Mouse (Mus musculus): ENCODE results near the gene Heg1. TPM values are rescaled to one million over a fixed set of nuclear protein-coding genes. Genes with fewer than 3 reads are reported as not detected.

Gene Heg1
- 15.7 and 16.9 TPM in 2 replicates for polyA plus RNA-seq (2015; fragmentation: Nextera tagmentation; extraction: Ambion mirVana)

DNA sequence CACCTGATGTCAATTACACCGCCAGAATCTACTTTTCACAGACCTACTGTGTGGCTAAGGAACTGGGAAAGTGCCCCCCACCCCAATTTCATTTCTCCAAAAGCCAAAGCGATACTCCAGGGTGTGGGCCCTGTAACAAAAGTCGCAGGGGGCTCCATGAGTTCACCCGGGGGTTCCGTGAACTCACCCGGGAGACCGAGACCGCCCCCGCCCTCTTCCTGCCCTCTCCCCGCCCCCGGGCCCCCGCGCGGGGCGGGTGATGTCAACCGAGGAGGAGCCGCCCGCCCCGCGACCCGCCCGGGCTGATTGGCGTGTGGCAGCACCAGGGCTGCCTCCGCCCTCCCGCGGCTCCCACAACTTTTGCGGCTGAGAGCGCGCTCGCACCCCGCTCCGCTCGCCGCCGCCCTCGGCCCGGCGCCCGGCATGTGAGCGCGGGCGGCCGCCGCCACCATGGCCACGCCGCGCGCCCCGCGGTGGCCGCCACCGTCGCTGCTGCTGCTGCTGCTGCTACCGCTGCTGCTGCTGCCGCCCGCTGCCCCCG, at the start of gene Heg1:
Heg1 (plus strand) TSS at position 209 of the 541 bp plus-strand sequence.
- H3K27me3 ChIP-seq: no peaks in the 10 kb centered on the region
- H3K9ac ChIP-seq: peak within 1 kb of the TSS; percentile 79
- no peaks in the 10 kb centered on the region for H3K36me3 ChIP-seq
- under 1% methylated on average over 46 of the region's 57 CpGs for WGBS
- peak within 1 kb of the TSS; percentile 81 for H3K27ac ChIP-seq
- peak within 1 kb of the TSS; percentile 76 for H3K4me3 ChIP-seq
- H3K9me3 ChIP-seq: no peaks in the 10 kb centered on the region
- peaks cover 33% of the 10 kb centered on the region for H3K4me1 ChIP-seq
- peak; percentile 53; the same call in 1 of the 2 replicates for ATAC-seq (ENCODE audit: insufficient number of reproducible peaks, low FRiP score, low TSS enrichment, low read depth)
- peak within 1 kb of the TSS; percentile 87 for H3K4me2 ChIP-seq

DNA sequence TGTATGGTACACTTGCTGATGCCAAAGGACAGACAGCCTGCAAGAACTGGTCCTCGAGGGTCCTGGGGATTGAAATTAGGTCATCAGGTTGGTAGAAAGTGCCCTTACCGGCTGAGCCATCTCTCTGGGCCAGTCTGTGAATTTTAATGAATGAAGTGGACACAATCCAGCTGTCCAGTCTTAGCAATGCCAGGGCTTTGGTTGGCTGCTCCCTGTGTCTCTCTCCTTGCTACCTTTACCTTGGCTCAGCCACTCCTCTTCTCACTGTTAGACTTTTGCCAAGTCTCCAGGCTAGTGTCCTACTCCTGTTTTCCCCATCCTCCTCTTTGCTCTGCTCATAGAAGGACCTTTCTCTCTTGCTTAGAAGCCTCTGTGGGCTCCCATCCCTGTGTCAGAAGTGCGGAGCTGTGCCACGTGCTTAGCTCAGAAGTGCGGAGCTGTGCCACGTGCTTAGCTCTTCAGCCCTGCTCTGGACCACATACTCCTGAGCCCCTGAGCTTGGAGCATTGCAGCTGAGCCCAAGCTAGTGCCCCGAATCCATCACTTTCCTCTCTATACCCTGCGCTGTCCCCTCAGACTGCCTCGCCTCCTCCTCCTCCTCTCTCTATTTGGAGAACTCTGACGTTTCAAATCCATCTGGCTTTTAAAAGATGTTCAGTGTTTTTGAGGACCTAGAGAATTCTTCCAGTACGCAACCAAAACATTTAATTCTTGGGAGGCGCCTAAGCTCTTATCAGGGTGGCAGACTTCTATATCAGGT, 48.2 kb upstream of the Heg1 start:
- H3K9ac ChIP-seq: no peak overlapping the region
- H3K9me3 ChIP-seq: no peaks in the 10 kb centered on the region
- no peak overlapping the region for H3K27ac ChIP-seq
- ATAC-seq (ENCODE audit: insufficient number of reproducible peaks, low FRiP score, low TSS enrichment, low read depth): no peak
- no peak overlapping the region for H3K4me3 ChIP-seq
- H3K4me2 ChIP-seq: no peak overlapping the region
- no peaks in the 10 kb centered on the region for H3K36me3 ChIP-seq
- 81% methylated on average over 12 of the region's 12 CpGs for WGBS
- H3K27me3 ChIP-seq: no peaks in the 10 kb centered on the region
- no peaks in the 10 kb centered on the region for H3K4me1 ChIP-seq

DNA sequence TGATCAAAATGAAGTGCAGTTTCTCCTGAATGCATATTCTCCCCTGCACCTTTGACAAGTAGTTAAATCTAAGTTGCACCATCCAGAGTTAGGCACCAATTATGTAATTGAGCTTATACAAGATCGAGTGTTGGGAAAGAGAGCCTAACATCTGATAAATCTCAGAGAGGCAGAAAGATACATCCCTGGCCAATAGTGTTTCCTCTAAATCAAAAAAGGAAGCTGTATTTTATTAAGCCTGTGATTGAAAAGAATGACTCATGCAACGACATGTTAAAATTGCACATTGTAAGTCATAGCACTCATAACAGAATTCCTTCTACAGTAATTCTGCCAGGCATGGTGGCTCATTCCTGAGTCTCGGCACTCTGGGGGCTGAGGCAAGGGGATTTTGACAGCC, 42.4 kb upstream of the Heg1 start:
- Histone ChIP-seq H3K4me2 (no peak overlapping the region), H3K9ac (no peak overlapping the region), H3K27ac (no peak overlapping the region), H3K27me3 (no peaks in the 10 kb centered on the region), H3K36me3 (no peaks in the 10 kb centered on the region), H3K4me3 (no peak overlapping the region), H3K4me1 (no peaks in the 10 kb centered on the region), H3K9me3 (no peaks in the 10 kb centered on the region)
- 34% methylated on average over 3 of the region's 3 CpGs for WGBS
- no peak for ATAC-seq (ENCODE audit: insufficient number of reproducible peaks, low FRiP score, low TSS enrichment, low read depth)

DNA sequence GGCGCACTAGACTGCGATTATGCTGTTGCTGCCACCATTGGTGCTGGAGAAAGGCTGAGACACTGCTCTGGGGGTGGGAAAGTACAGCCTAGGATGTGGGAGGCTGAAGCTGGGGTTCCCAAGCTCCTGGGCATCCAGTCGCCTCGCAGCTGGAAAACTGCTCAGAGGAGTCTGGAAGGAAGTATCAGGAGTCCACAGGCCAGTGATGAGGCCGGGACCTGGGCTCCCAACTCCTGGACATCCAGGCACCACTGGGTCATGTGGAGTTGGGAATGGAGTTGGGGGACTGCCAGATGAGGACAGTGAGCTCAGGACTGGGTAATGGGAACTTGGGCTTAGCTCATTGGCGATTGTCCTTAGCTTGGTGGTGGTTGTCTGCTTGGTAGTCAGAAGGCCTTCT, 31.1 kb upstream of the Heg1 start:
- Histone ChIP-seq H3K27me3 (no peaks in the 10 kb centered on the region), H3K9ac (no peak overlapping the region), H3K4me3 (no peak overlapping the region), H3K9me3 (no peaks in the 10 kb centered on the region), H3K4me1 (no peaks in the 10 kb centered on the region), H3K4me2 (no peak overlapping the region), H3K27ac (no peak overlapping the region), H3K36me3 (no peaks in the 10 kb centered on the region)
- no peak for ATAC-seq (ENCODE audit: insufficient number of reproducible peaks, low FRiP score, low TSS enrichment, low read depth)
- WGBS: 90% methylated on average over 6 of the region's 6 CpGs

DNA sequence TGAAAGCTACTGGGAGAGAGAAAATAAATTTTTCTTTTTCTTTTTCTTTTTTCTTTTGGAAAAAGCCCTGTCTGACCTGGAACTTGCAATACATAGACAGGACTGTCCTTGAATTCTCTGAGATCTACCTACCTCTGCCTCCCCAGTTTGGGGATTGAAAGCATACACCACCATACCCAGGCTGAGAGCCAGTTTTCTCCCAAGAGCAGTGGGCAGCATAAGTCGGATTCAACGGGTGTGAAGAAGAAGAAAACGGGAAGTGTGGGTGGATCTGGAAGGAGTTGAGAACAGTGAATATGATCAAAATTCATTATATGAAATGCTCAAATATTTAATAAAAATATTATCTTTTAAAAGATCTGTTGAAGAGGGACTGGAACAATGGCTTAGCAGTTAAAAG, 28.7 kb upstream of the Heg1 start:
- Histone ChIP-seq H3K4me3 (no peak overlapping the region), H3K4me1 (no peaks in the 10 kb centered on the region), H3K27me3 (no peaks in the 10 kb centered on the region), H3K36me3 (no peaks in the 10 kb centered on the region), H3K4me2 (no peak overlapping the region), H3K9me3 (no peaks in the 10 kb centered on the region), H3K27ac (no peak overlapping the region), H3K9ac (no peak overlapping the region)
- ATAC-seq (ENCODE audit: insufficient number of reproducible peaks, low FRiP score, low TSS enrichment, low read depth): no peak
- WGBS: 83% methylated on average over 3 of the region's 3 CpGs

DNA sequence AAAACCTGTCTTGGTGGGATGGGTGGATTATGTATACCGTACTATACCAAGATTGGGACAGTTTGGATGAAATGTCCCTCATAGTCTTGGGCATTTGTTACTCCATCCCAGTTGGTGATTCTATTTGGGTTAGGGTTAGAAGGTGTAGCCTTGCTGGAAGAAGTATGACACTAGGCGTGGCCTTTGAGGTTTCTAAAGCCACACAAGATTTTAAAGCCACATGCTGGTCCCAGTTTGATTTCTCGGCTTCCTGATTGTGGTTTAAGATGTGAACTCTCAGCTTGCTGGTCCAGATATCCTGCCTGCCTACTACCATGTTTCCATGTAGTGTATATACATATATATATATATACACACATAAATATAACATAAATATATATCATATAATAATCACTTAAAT, 27.0 kb upstream of the Heg1 start:
- no peaks in the 10 kb centered on the region for H3K27me3 ChIP-seq
- H3K4me3 ChIP-seq: no peak overlapping the region
- ATAC-seq (ENCODE audit: insufficient number of reproducible peaks, low FRiP score, low TSS enrichment, low read depth): no peak
- 85% methylated on average over 3 of the region's 3 CpGs for WGBS
- H3K36me3 ChIP-seq: no peaks in the 10 kb centered on the region
- H3K4me2 ChIP-seq: no peak overlapping the region
- no peaks in the 10 kb centered on the region for H3K4me1 ChIP-seq
- H3K9me3 ChIP-seq: no peaks in the 10 kb centered on the region
- no peak overlapping the region for H3K9ac ChIP-seq
- no peak overlapping the region for H3K27ac ChIP-seq

DNA sequence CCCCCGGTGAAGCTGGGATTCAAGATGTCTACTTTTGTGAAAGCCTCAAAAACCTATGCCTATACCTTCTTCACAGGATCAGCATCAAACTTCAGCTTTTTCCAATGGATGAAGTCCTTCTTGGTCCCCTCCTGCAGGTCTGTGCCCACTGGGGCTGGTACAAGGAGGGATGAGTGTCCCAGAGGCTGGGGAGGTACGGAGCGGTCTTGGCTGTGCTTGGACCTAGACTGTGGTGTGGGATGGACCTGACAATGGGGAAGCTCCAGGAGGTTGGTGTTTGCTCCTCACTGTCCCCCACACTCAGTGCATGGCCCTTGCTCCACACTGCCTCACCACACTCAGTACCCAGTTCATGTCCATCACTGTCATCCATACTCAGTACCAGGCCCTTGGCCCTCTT, 26.0 kb upstream of the Heg1 start:
- no peak overlapping the region for H3K9ac ChIP-seq
- H3K4me3 ChIP-seq: no peak overlapping the region
- 89% methylated on average over 3 of the region's 3 CpGs for WGBS
- no peak for ATAC-seq (ENCODE audit: insufficient number of reproducible peaks, low FRiP score, low TSS enrichment, low read depth)
- no peak overlapping the region for H3K27ac ChIP-seq
- no peaks in the 10 kb centered on the region for H3K27me3 ChIP-seq
- H3K36me3 ChIP-seq: no peaks in the 10 kb centered on the region
- no peaks in the 10 kb centered on the region for H3K4me1 ChIP-seq
- no peak overlapping the region for H3K4me2 ChIP-seq
- no peaks in the 10 kb centered on the region for H3K9me3 ChIP-seq

DNA sequence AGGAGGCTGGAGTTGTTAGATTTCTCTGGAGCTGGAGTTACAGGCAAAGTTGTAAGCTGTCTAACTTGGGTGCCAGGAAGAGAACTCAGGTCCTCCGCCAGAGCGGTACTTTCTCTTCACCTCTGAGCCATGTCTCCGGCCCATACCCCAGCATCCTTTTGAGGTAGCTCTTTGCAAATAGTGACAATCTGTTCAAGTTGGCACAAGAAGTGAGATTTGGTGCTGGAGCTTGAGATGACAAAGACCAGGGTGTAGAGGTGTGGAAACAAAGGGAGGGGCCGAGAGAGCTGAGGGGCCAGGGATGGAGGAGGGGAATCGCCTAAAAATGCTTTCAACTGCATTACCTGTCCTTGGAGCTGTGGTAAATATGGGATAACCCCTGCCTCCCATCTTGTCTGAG, 24.6 kb upstream of the Heg1 start:
- no peaks in the 10 kb centered on the region for H3K4me1 ChIP-seq
- no peak overlapping the region for H3K27ac ChIP-seq
- ATAC-seq (ENCODE audit: insufficient number of reproducible peaks, low FRiP score, low TSS enrichment, low read depth): no peak
- no peak overlapping the region for H3K9ac ChIP-seq
- H3K9me3 ChIP-seq: no peaks in the 10 kb centered on the region
- 84% methylated on average over 5 of the region's 5 CpGs for WGBS
- no peaks in the 10 kb centered on the region for H3K27me3 ChIP-seq
- H3K36me3 ChIP-seq: no peaks in the 10 kb centered on the region
- no peak overlapping the region for H3K4me2 ChIP-seq
- H3K4me3 ChIP-seq: no peak overlapping the region

DNA sequence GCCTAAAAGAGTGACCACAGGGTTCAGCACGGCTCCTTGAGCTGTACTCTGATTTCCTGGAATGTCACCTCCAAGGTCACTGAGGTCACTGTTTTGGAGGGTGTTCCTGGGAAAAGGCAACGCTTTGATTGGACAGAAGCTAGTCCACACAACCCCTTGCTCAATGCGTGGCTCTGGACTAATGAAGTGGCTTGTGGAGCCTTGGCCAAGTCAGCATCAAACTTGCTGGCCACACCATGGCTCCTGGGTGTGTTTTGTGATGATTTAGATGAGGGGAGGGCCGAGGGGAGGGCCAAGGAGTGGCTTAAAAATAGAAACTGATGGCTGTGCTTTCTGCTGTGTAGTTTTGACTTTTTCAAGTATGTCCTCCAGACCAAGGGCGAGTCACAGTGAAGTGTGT, 24.0 kb upstream of the Heg1 start:
- Histone ChIP-seq H3K9ac (no peak overlapping the region), H3K9me3 (no peaks in the 10 kb centered on the region), H3K27ac (no peak overlapping the region), H3K36me3 (no peaks in the 10 kb centered on the region), H3K4me3 (no peak overlapping the region), H3K4me2 (no peak overlapping the region), H3K27me3 (no peaks in the 10 kb centered on the region), H3K4me1 (no peaks in the 10 kb centered on the region)
- ATAC-seq (ENCODE audit: insufficient number of reproducible peaks, low FRiP score, low TSS enrichment, low read depth): no peak
- 49% methylated on average over 5 of the region's 5 CpGs for WGBS

DNA sequence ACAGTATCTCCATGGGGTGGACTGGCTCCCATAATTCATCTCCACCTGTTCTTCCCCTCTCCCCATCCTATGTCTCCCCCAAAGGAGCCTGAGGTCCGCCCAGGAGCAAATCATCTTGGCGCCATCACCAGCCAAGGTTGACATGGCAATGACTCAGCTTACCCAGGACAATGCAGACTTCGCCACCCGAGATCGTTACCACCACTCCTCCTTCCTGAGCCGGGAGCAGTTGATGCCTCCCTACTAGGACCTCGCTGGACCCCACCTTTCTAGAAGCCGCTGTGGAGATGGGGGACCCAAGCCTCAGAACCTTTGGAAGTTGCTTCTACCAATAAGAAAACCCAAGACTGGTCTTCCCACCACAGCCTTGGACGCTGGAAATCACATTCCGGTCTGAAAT, 21.3 kb upstream of the Heg1 start:
- Histone ChIP-seq H3K4me2 (no peak overlapping the region), H3K4me3 (no peak overlapping the region), H3K9me3 (no peaks in the 10 kb centered on the region), H3K27ac (no peak overlapping the region), H3K4me1 (no peaks in the 10 kb centered on the region), H3K36me3 (no peaks in the 10 kb centered on the region), H3K27me3 (no peaks in the 10 kb centered on the region), H3K9ac (no peak overlapping the region)
- 91% methylated on average over 10 of the region's 10 CpGs for WGBS
- ATAC-seq (ENCODE audit: insufficient number of reproducible peaks, low FRiP score, low TSS enrichment, low read depth): no peak

DNA sequence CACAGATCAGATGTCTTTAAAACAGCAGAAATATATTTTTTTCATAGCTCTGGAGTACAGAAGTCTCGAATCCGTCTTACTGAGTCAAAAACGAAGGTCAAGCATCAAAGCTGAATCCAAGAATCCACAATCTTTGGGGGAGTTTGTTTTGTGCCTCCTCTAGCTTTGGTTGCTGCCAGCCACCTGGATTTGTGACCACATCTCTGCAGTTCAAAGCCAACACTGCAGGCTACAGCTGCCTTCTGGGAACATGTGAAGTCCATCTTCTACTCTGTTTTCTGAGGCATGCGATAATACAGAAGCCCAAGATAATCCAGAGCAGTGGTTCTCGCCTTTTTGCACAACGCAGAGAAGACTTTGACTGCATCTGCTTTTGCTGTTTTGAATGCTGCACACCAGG, 17.9 kb upstream of the Heg1 start:
- Histone ChIP-seq H3K9me3 (no peaks in the 10 kb centered on the region), H3K27ac (no peak overlapping the region), H3K36me3 (no peaks in the 10 kb centered on the region), H3K4me3 (no peak overlapping the region), H3K9ac (no peak overlapping the region), H3K27me3 (no peaks in the 10 kb centered on the region), H3K4me2 (no peak overlapping the region), H3K4me1 (0 out of 2 replicates have a peak, but pooled peaks cover 2% of the 10 kb centered on the region)
- WGBS: 76% methylated on average over 6 of the region's 6 CpGs
- ATAC-seq (ENCODE audit: insufficient number of reproducible peaks, low FRiP score, low TSS enrichment, low read depth): no peak

DNA sequence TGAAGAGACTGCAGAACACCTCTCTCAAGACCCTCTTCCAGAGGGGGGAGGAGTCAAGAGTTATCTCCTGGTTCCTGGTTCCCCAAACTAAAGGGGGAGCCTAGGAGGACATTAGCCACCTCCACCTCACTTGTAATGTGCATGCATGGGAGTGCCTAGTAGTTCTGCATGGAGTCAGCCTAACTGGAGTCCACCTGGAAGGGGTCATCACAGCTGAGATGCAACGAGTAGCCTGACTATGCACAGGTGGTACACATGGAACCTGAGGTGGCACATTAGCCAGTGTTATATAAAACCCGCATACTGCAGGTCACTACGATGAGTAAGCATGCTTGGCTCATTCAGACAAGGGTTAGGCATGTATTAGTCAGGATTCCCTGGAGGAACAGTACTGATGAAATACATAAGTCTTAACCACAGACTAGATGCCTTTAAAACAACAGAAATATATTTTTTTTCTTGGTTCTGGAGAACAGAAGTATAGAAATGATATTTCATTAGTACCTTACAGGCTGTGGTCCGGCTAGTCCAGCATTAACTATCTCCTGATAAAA, 17.1 kb upstream of the Heg1 start:
- Histone ChIP-seq H3K9me3 (no peaks in the 10 kb centered on the region), H3K9ac (no peak overlapping the region), H3K27me3 (no peaks in the 10 kb centered on the region), H3K4me3 (no peak overlapping the region), H3K4me2 (no peak overlapping the region), H3K36me3 (no peaks in the 10 kb centered on the region), H3K4me1 (0 out of 2 replicates have a peak, but pooled peaks cover 2% of the 10 kb centered on the region), H3K27ac (no peak overlapping the region)
- WGBS: 84% methylated on average over 4 of the region's 4 CpGs
- ATAC-seq (ENCODE audit: insufficient number of reproducible peaks, low FRiP score, low TSS enrichment, low read depth): no peak

Measured in limb, embryonic 15.5 days (tissue).